Mouse (Mus musculus) liver, embryonic 12.5 days (tissue): ENCODE measurements around the gene Il17rb. TPM values are rescaled to one million over a fixed set of nuclear protein-coding genes. Genes with fewer than 3 reads are reported as not detected.

ENCODE experiments used
- ATAC-seq: fragments of 200-750 bp; cut with Nextera tagmentation; 2 replicates; pipeline ENCODE4 v1.8.0; 2017; ENCODE audit warnings: moderate number of reproducible peaks, mild to moderate bottlenecking, moderate library complexity
- H3K27ac ChIP-seq: fragments of 300-500 bp; sonication (generic); 2 replicates; pipeline ENCODE4 v1.5.1; 2016; ENCODE audit warnings: mild to moderate bottlenecking
- H3K27me3 ChIP-seq: fragments of 300-500 bp; sonication (generic); replicated peaks from 2 replicates; pipeline ENCODE4 v1.6.1; 2016; ENCODE audit warnings: mild to moderate bottlenecking, moderate library complexity
- H3K36me3 ChIP-seq: fragments of 300-500 bp; sonication (generic); 2 replicates; pipeline ENCODE4 v1.6.1; 2016; ENCODE audit warnings: mild to moderate bottlenecking, moderate library complexity
- H3K4me1 ChIP-seq: fragments of 300-500 bp; sonication (generic); 2 replicates; pipeline ENCODE4 v1.6.1; 2016
- H3K4me2 ChIP-seq: fragments of 300-500 bp; sonication (generic); 2 replicates; pipeline ENCODE4 v1.6.1; 2016; ENCODE audit warnings: mild to moderate bottlenecking, moderate library complexity
- H3K4me3 ChIP-seq: fragments of 300-500 bp; sonication (generic); 2 replicates; pipeline ENCODE4 v1.5.1; 2016; ENCODE audit warnings: mild to moderate bottlenecking, moderate library complexity
- H3K9ac ChIP-seq: fragments of 300-500 bp; sonication (generic); 2 replicates; pipeline ENCODE4 v1.6.1; 2016; ENCODE audit warnings: mild to moderate bottlenecking, moderate library complexity
- H3K9me3 ChIP-seq: fragments of 300-500 bp; sonication (generic); replicated peaks from 2 replicates; pipeline ENCODE4 v1.6.1; 2016; ENCODE audit warnings: mild to moderate bottlenecking, moderate library complexity
- WGBS: fragments of 180-500 bp; shearing (Covaris S2); methylation state at CpG from one replicate; pipeline ENCODE4 v1.1.7; 2016; ENCODE audit not compliant: insufficient replicate concordance; 5-methylcytosine and 5-hydroxymethylcytosine counted together
- polyA plus RNA-seq: library from polyadenylated mRNA; unstranded; fragments of >200 nt; fragmentation: Nextera tagmentation; extraction: Ambion mirVana; gene quantifications from 2 replicates; pipeline ENCODE4 v1.2.1, GENCODE M21; 2016

Il17rb gene
- polyA plus RNA-seq, 1 experiment from 2014 or later = 0.57 TPM

- WGBS = 54% methylated on average over 8 of the region's 8 CpGs
- no peaks in the 10 kb centered on the region for H3K9me3 ChIP-seq
- no peak for ATAC-seq
Measured at GRCm38 (mm10) chr14:30033405-30033804, 24.7 kb upstream of the Il17rb start.

GRCm38 (mm10) chr14:30027378-30027777 is 18.7 kb upstream of the Il17rb start:
- Histone ChIP-seq H3K9me3 (no peaks in the 10 kb centered on the region), H3K36me3 (no peaks in the 10 kb centered on the region), H3K4me1 (no peaks in the 10 kb centered on the region), H3K4me2 (no peak overlapping the region), H3K9ac (no peak overlapping the region), H3K27ac (no peak overlapping the region), H3K4me3 (no peak overlapping the region), H3K27me3 (no peaks in the 10 kb centered on the region)
- WGBS = 32% methylated on average over 2 of the region's 2 CpGs
- ATAC-seq = no peak

More at GRCm38 (mm10) chr14:30033405-30033804, 24.7 kb upstream of the Il17rb start:
- Histone ChIP-seq H3K4me2 (no peak overlapping the region), H3K36me3 (no peaks in the 10 kb centered on the region), H3K27me3 (no peaks in the 10 kb centered on the region), H3K27ac (no peak overlapping the region), H3K4me3 (no peak overlapping the region), H3K4me1 (no peaks in the 10 kb centered on the region), H3K9ac (no peak overlapping the region)

GRCm38 (mm10) chr14:30024387-30024786 is 15.7 kb upstream of the Il17rb start:
- no peaks in the 10 kb centered on the region for H3K36me3 ChIP-seq
- H3K4me3 ChIP-seq = no peak overlapping the region
- H3K27ac ChIP-seq = no peak overlapping the region
- WGBS = 9% methylated on average over 7 of the region's 7 CpGs
- no peaks in the 10 kb centered on the region for H3K4me1 ChIP-seq
- no peaks in the 10 kb centered on the region for H3K27me3 ChIP-seq
- H3K9ac ChIP-seq = no peak overlapping the region
- H3K4me2 ChIP-seq = no peak overlapping the region
- no peaks in the 10 kb centered on the region for H3K9me3 ChIP-seq
- ATAC-seq = no peak

- H3K9me3 ChIP-seq = no peaks in the 10 kb centered on the region
- no peak for ATAC-seq
- H3K9ac ChIP-seq = no peak overlapping the region
- WGBS = 58% methylated on average over 6 of the region's 6 CpGs
- H3K36me3 ChIP-seq = no peaks in the 10 kb centered on the region
- no peak overlapping the region for H3K27ac ChIP-seq
- no peaks in the 10 kb centered on the region for H3K4me1 ChIP-seq
- no peak overlapping the region for H3K4me3 ChIP-seq
- no peak overlapping the region for H3K4me2 ChIP-seq
- no peaks in the 10 kb centered on the region for H3K27me3 ChIP-seq
Measured at GRCm38 (mm10) chr14:30022471-30022870, 13.8 kb upstream of the Il17rb start.

- H3K4me3 ChIP-seq = no peak overlapping the region
- no peak overlapping the region for H3K9ac ChIP-seq
- 45% methylated on average over 9 of the region's 9 CpGs for WGBS
- no peaks in the 10 kb centered on the region for H3K27me3 ChIP-seq
- ATAC-seq = no peak
- H3K36me3 ChIP-seq = no peaks in the 10 kb centered on the region
- no peaks in the 10 kb centered on the region for H3K9me3 ChIP-seq
- no peak overlapping the region for H3K4me2 ChIP-seq
- H3K27ac ChIP-seq = no peak overlapping the region
- H3K4me1 ChIP-seq = no peaks in the 10 kb centered on the region
Measured at GRCm38 (mm10) chr14:30019792-30020575, 11.3 kb upstream of the Il17rb start.

GRCm38 (mm10) chr14:30019375-30019774 is 10.7 kb upstream of the Il17rb start:
- WGBS = 80% methylated on average over 8 of the region's 8 CpGs
- Histone ChIP-seq H3K36me3 (no peaks in the 10 kb centered on the region), H3K27me3 (no peaks in the 10 kb centered on the region), H3K9me3 (no peaks in the 10 kb centered on the region), H3K4me1 (no peaks in the 10 kb centered on the region), H3K4me3 (no peak overlapping the region), H3K27ac (no peak overlapping the region), H3K9ac (no peak overlapping the region), H3K4me2 (no peak overlapping the region)
- no peak for ATAC-seq

- Histone ChIP-seq H3K27me3 (no peaks in the 10 kb centered on the region), H3K9me3 (no peaks in the 10 kb centered on the region), H3K4me3 (no peak overlapping the region), H3K27ac (no peak overlapping the region), H3K4me1 (no peaks in the 10 kb centered on the region), H3K9ac (no peak overlapping the region), H3K4me2 (no peak overlapping the region), H3K36me3 (no peaks in the 10 kb centered on the region)
- no peak for ATAC-seq
- WGBS = 71% methylated on average over 6 of the region's 6 CpGs
Measured at GRCm38 (mm10) chr14:30018846-30019245, 10.2 kb upstream of the Il17rb start.

GRCm38 (mm10) chr14:30018463-30018801 is 9.7 kb upstream of the Il17rb start:
- H3K4me3 ChIP-seq = no peak overlapping the region
- no peaks in the 10 kb centered on the region for H3K27me3 ChIP-seq
- H3K9ac ChIP-seq = no peak overlapping the region
- H3K4me1 ChIP-seq = no peaks in the 10 kb centered on the region
- WGBS = 81% methylated on average over 4 of the region's 4 CpGs
- no peaks in the 10 kb centered on the region for H3K36me3 ChIP-seq
- no peak overlapping the region for H3K4me2 ChIP-seq
- no peak for ATAC-seq
- no peaks in the 10 kb centered on the region for H3K9me3 ChIP-seq
- H3K27ac ChIP-seq = no peak overlapping the region

GRCm38 (mm10) chr14:30017794-30018462 is 9.2 kb upstream of the Il17rb start:
- H3K36me3 ChIP-seq = no peaks in the 10 kb centered on the region
- H3K27ac ChIP-seq = no peak overlapping the region
- no peaks in the 10 kb centered on the region for H3K9me3 ChIP-seq
- H3K4me2 ChIP-seq = no peak overlapping the region
- ATAC-seq = no peak
- H3K27me3 ChIP-seq = no peaks in the 10 kb centered on the region
- H3K4me3 ChIP-seq = no peak overlapping the region
- 72% methylated on average over 8 of the region's 8 CpGs for WGBS
- no peak overlapping the region for H3K9ac ChIP-seq
- no peaks in the 10 kb centered on the region for H3K4me1 ChIP-seq

GRCm38 (mm10) chr14:30016666-30017065 is 8.0 kb upstream of the Il17rb start:
- no peak overlapping the region for H3K27ac ChIP-seq
- no peaks in the 10 kb centered on the region for H3K27me3 ChIP-seq
- H3K9ac ChIP-seq = no peak overlapping the region
- H3K4me1 ChIP-seq = no peaks in the 10 kb centered on the region
- no peaks in the 10 kb centered on the region for H3K36me3 ChIP-seq
- H3K4me2 ChIP-seq = no peak overlapping the region
- WGBS = 68% methylated on average over 5 of the region's 5 CpGs
- H3K9me3 ChIP-seq = no peaks in the 10 kb centered on the region
- no peak for ATAC-seq
- no peak overlapping the region for H3K4me3 ChIP-seq

GRCm38 (mm10) chr14:30015008-30015407 is 6.3 kb upstream of the Il17rb start:
- no peak for ATAC-seq
- no peak overlapping the region for H3K27ac ChIP-seq
- H3K9ac ChIP-seq = no peak overlapping the region
- WGBS = 57% methylated on average over 1 of the region's 1 CpGs
- H3K9me3 ChIP-seq = no peaks in the 10 kb centered on the region
- no peak overlapping the region for H3K4me3 ChIP-seq
- H3K27me3 ChIP-seq = peaks cover 14% of the 10 kb centered on the region
- no peaks in the 10 kb centered on the region for H3K4me1 ChIP-seq
- H3K4me2 ChIP-seq = no peak overlapping the region
- H3K36me3 ChIP-seq = no peaks in the 10 kb centered on the region

- Histone ChIP-seq H3K27ac (no peak overlapping the region), H3K36me3 (no peaks in the 10 kb centered on the region), H3K9ac (no peak overlapping the region), H3K27me3 (peaks cover 20% of the 10 kb centered on the region), H3K9me3 (no peaks in the 10 kb centered on the region), H3K4me2 (no peak overlapping the region), H3K4me1 (no peaks in the 10 kb centered on the region), H3K4me3 (no peak overlapping the region)
- no peak for ATAC-seq
- WGBS = 64% methylated on average over 10 of the region's 10 CpGs
Measured at GRCm38 (mm10) chr14:30014487-30014886, 5.8 kb upstream of the Il17rb start.
